In genomic region chr1:144199538-144199937, GRCm38 (mm10) we compare ENCODE assay signal across 37 mouse cellular contexts. TPM values are rescaled to one million over a fixed set of nuclear protein-coding genes. Genes with fewer than 3 reads are reported as not detected.
"Had no signal": no experiment of that assay in that cellular context is flagged by ENCODE, and none has a peak within 500 bp of the region (broad histone marks: within the 10 kb centered on the region; RNA-seq: fewer than 3 reads in every experiment).

No protein-coding gene starts in this region.

- H3K4me1 ChIP-seq: heart, embryonic 10.5 days; heart, embryonic 12.5 days; hindbrain, embryonic 13.5 days; hindbrain, embryonic 15.5 days; limb, embryonic 13.5 days; limb, embryonic 15.5 days; liver, embryonic 12.5 days had no signal

- H3K4me2 ChIP-seq: heart, embryonic 12.5 days; hindbrain, embryonic 13.5 days; hindbrain, embryonic 15.5 days; limb, embryonic 13.5 days; limb, embryonic 15.5 days; liver, embryonic 12.5 days had no signal

- H3K36me3 ChIP-seq: heart, embryonic 10.5 days; heart, embryonic 12.5 days; hindbrain, embryonic 13.5 days; hindbrain, embryonic 15.5 days; limb, embryonic 13.5 days; limb, embryonic 15.5 days; liver, embryonic 12.5 days had no signal

- H3K27me3 ChIP-seq: heart, embryonic 12.5 days; hindbrain, embryonic 13.5 days; hindbrain, embryonic 15.5 days; limb, embryonic 13.5 days; limb, embryonic 15.5 days; liver, embryonic 12.5 days had no signal

- H3K4me3 ChIP-seq: heart, embryonic 10.5 days; heart, embryonic 12.5 days; hindbrain, embryonic 13.5 days; hindbrain, embryonic 15.5 days; layer of hippocampus, adult 2 months; left cerebral cortex, adult 2 months; limb, embryonic 13.5 days; limb, embryonic 15.5 days; liver, embryonic 12.5 days had no signal

- ATAC-seq: hindbrain, postnatal 0 days; intestine, embryonic 16.5 days; liver, embryonic 12.5 days had no signal

- DNase-seq: gastrocnemius, postnatal 10 days; gastrocnemius, postnatal 25 days; heart, adult 18-20 months; heart, postnatal 10 days; heart, postnatal 4 days; kidney, adult 11 months; kidney, adult 8-10 months; kidney, postnatal 10 days; kidney, postnatal 25 days; kidney, postnatal 4 days; left cerebral cortex, postnatal 4 days had no signal

- H3K9ac ChIP-seq: heart, embryonic 12.5 days; hindbrain, embryonic 13.5 days; hindbrain, embryonic 15.5 days; limb, embryonic 13.5 days; limb, embryonic 15.5 days; liver, embryonic 12.5 days; liver, embryonic 14.5 days had no signal

- H3K9me3 ChIP-seq: heart, embryonic 10.5 days; heart, embryonic 12.5 days; hindbrain, embryonic 13.5 days; hindbrain, embryonic 15.5 days; limb, embryonic 13.5 days; limb, embryonic 15.5 days; liver, embryonic 12.5 days had no signal

- H3K27ac ChIP-seq: heart, embryonic 10.5 days; hindbrain, embryonic 13.5 days; hindbrain, embryonic 15.5 days; hindbrain, postnatal 0 days; layer of hippocampus, adult 2 months; left cerebral cortex, adult 2 months; limb, embryonic 13.5 days; limb, embryonic 15.5 days; liver, embryonic 12.5 days; liver, embryonic 14.5 days had no signal

RNA-seq across cellular contexts. Expression of gene Rgs13, which starts 22.4 kb away (rescaled TPM):
- total RNA-seq: gastrocnemius, adult 18-20 months; granulocyte monocyte progenitor cell, adult 5-6 weeks; heart, adult 18-20 months; heart, adult 8-10 months; heart, postnatal 10 days; heart, postnatal 25 days; heart, postnatal 4 days had no signal
- polyA plus RNA-seq: heart, embryonic 10.5 days; heart, embryonic 12.5 days; heart, embryonic 14.5 days; intestine, embryonic 14.5 days; intestine, embryonic 16.5 days; kidney, embryonic 14.5 days; kidney, embryonic 16.5 days; limb, embryonic 11.5 days; limb, embryonic 13.5 days; liver, adult 2 months; liver, embryonic 12.5 days; liver, embryonic 14.5 days had no signal

RNA-seq across cellular contexts. Expression of gene Rgs1, which starts 49.5 kb away (rescaled TPM):
- total RNA-seq: gastrocnemius, postnatal 10 days; gastrocnemius, postnatal 25 days; gastrocnemius, postnatal 4 days; heart, postnatal 10 days; layer of hippocampus, postnatal 10 days; layer of hippocampus, postnatal 25 days had no signal
- polyA plus RNA-seq: heart, embryonic 10.5 days; hindbrain, embryonic 11.5 days; hindbrain, embryonic 13.5 days; hindbrain, embryonic 15.5 days; hindbrain, postnatal 0 days; intestine, embryonic 14.5 days; kidney, embryonic 14.5 days; kidney, embryonic 16.5 days; limb, embryonic 11.5 days; liver, adult 2 months had no signal
